Mouse (Mus musculus) megakaryocyte, embryonic 14.5 days (primary cell): ENCODE measurements around the gene Aqp9. TPM values are rescaled to one million over a fixed set of nuclear protein-coding genes. Genes with fewer than 3 reads are reported as not detected.

Experiments used
- H3K27me3 ChIP-seq: replicated peaks from 2 replicates; pipeline ENCODE3; 2012; ENCODE audit warnings: inconsistent platforms
- H3K36me3 ChIP-seq: replicated peaks from 2 replicates; pipeline ENCODE3; 2012; ENCODE audit warnings: low read length, inconsistent platforms, mixed read lengths
- H3K4me1 ChIP-seq: 2 replicates; pipeline ENCODE4 v1.6.1; 2012; ENCODE audit warnings: inconsistent platforms
- H3K4me3 ChIP-seq: replicated peaks from 2 replicates; pipeline ENCODE3; 2012; ENCODE audit warnings: moderate library complexity, mild to moderate bottlenecking, inconsistent platforms
- H3K9me3 ChIP-seq: 2 replicates; pipeline ENCODE4 v1.6.1; 2012; ENCODE audit warnings: inconsistent platforms
- FLI1 ChIP-seq: IDR thresholded peaks from 2 replicates; pipeline ENCODE4 v1.6.1; 2012; ENCODE audit warnings: low read length, inconsistent platforms, mixed read lengths
- GATA1 ChIP-seq: IDR thresholded peaks from 3 replicates; pipeline ENCODE4 v1.6.1; 2012; ENCODE audit warnings: mixed read lengths, low read length, inconsistent platforms, borderline replicate concordance
- polyA plus RNA-seq: library from polyadenylated mRNA; stranded (reverse); fragments of >175 nt; gene quantifications from 2 replicates; pipeline ENCODE4 v1.2.3, GENCODE M21; 2012; ENCODE audit warnings: low replicate concordance; ENCODE audit not compliant: insufficient read depth

Gene Aqp9
- polyA plus RNA-seq, 1 experiment: 0.07 TPM

GRCm38 (mm10) chr9:71160849-71161711, 7.4 kb downstream of the Aqp9 start:
- Histone ChIP-seq H3K36me3 (no peaks in the 10 kb centered on the region), H3K4me3 (no peak overlapping the region), H3K4me1 (peaks cover 77% of the 10 kb centered on the region), H3K27me3 (no peaks in the 10 kb centered on the region), H3K9me3 (no peaks in the 10 kb centered on the region)
- TF ChIP-seq GATA1 (no peak), FLI1 (no peak)

- no peaks in the 10 kb centered on the region for H3K9me3 ChIP-seq
- TF ChIP-seq FLI1 (no peak), GATA1 (no peak)
- no peaks in the 10 kb centered on the region for H3K27me3 ChIP-seq
- H3K4me3 ChIP-seq: no peak overlapping the region
- no peaks in the 10 kb centered on the region for H3K36me3 ChIP-seq
- peaks cover 74% of the 10 kb centered on the region for H3K4me1 ChIP-seq
Measured at GRCm38 (mm10) chr9:71159686-71160085, 8.8 kb downstream of the Aqp9 start.

GRCm38 (mm10) chr9:71159060-71159626, 9.3 kb downstream of the Aqp9 start:
- H3K9me3 ChIP-seq: no peaks in the 10 kb centered on the region
- no peak for TF ChIP-seq FLI1
- no peak for TF ChIP-seq GATA1
- no peaks in the 10 kb centered on the region for H3K27me3 ChIP-seq
- H3K36me3 ChIP-seq: no peaks in the 10 kb centered on the region
- H3K4me3 ChIP-seq: no peak overlapping the region
- H3K4me1 ChIP-seq: peaks cover 68% of the 10 kb centered on the region

GRCm38 (mm10) chr9:71157921-71158646, 10.4 kb downstream of the Aqp9 start:
- no peaks in the 10 kb centered on the region for H3K36me3 ChIP-seq
- no peak for TF ChIP-seq FLI1
- TF ChIP-seq GATA1: no peak
- H3K4me1 ChIP-seq: peaks cover 58% of the 10 kb centered on the region
- H3K4me3 ChIP-seq: no peak overlapping the region
- H3K27me3 ChIP-seq: no peaks in the 10 kb centered on the region
- no peaks in the 10 kb centered on the region for H3K9me3 ChIP-seq

- no peaks in the 10 kb centered on the region for H3K36me3 ChIP-seq
- H3K4me3 ChIP-seq: no peak overlapping the region
- no peaks in the 10 kb centered on the region for H3K9me3 ChIP-seq
- peaks cover 47% of the 10 kb centered on the region for H3K4me1 ChIP-seq
- no peaks in the 10 kb centered on the region for H3K27me3 ChIP-seq
- TF ChIP-seq FLI1: no peak
- TF ChIP-seq GATA1: no peak
Measured at GRCm38 (mm10) chr9:71156447-71157035, 11.9 kb downstream of the Aqp9 start.

- Histone ChIP-seq H3K4me1 (peaks cover 40% of the 10 kb centered on the region), H3K9me3 (no peaks in the 10 kb centered on the region), H3K27me3 (no peaks in the 10 kb centered on the region), H3K36me3 (no peaks in the 10 kb centered on the region), H3K4me3 (no peak overlapping the region)
- TF ChIP-seq FLI1 (no peak), GATA1 (no peak)
Measured at GRCm38 (mm10) chr9:71155399-71156005, 13.0 kb downstream of the Aqp9 start.

GRCm38 (mm10) chr9:71151386-71151785, 17.1 kb downstream of the Aqp9 start:
- H3K9me3 ChIP-seq: no peaks in the 10 kb centered on the region
- H3K27me3 ChIP-seq: no peaks in the 10 kb centered on the region
- TF ChIP-seq GATA1: no peak
- no peak for TF ChIP-seq FLI1
- peaks cover 31% of the 10 kb centered on the region for H3K4me1 ChIP-seq
- H3K4me3 ChIP-seq: no peak overlapping the region
- H3K36me3 ChIP-seq: no peaks in the 10 kb centered on the region

- H3K4me1 ChIP-seq: peaks cover 25% of the 10 kb centered on the region
- H3K36me3 ChIP-seq: peaks cover under 1% of the 10 kb centered on the region
- no peak overlapping the region for H3K4me3 ChIP-seq
- no peaks in the 10 kb centered on the region for H3K9me3 ChIP-seq
- TF ChIP-seq GATA1 (no peak), FLI1 (no peak)
- no peaks in the 10 kb centered on the region for H3K27me3 ChIP-seq
Measured at GRCm38 (mm10) chr9:71150175-71150574, 18.3 kb downstream of the Aqp9 start.

- Histone ChIP-seq H3K27me3 (no peaks in the 10 kb centered on the region), H3K9me3 (no peaks in the 10 kb centered on the region), H3K4me1 (peaks cover 22% of the 10 kb centered on the region), H3K4me3 (no peak overlapping the region), H3K36me3 (peaks cover 4% of the 10 kb centered on the region)
- TF ChIP-seq GATA1: no peak
- TF ChIP-seq FLI1: no peak
Measured at GRCm38 (mm10) chr9:71148890-71149289, 19.6 kb downstream of the Aqp9 start.
